Comparison of ENCODE assay signal across 8 mouse cellular contexts in genomic region chr4:123200771-123201185, GRCm38 (mm10). TPM values are rescaled to one million over a fixed set of nuclear protein-coding genes. Genes with fewer than 3 reads are reported as not detected.
A peak's percentile ranks its signal among the peaks of the same experiment; 100 is the strongest.
DNase-seq lines count a peak whose midpoint lies in the region; ATAC-seq and TF ChIP-seq lines count a peak whose summit lies in the region.

No protein-coding gene starts in this region.

- WGBS in lung, embryonic 16.5 days, result 2% methylated on average over 15 of the region's 15 CpGs

- TF ChIP-seq CTCF in G1E (IDR thresholded peaks at IDR 0.05; ENCODE audit: low read depth, low read length), result peak; percentile 75
- peak; percentile 95 for TF ChIP-seq CTCF in brain, embryonic 14.5 days (IDR thresholded peaks at IDR 0.05; ENCODE audit: borderline replicate concordance, extremely low read depth, insufficient read depth, insufficient read length)

- H3K9me3 ChIP-seq in G1E (replicated peaks), result no peaks in the 10 kb centered on the region
- H3K9me3 ChIP-seq in lung, embryonic 16.5 days (ENCODE audit: control insufficient read depth, low read length), result no peaks in the 10 kb centered on the region

- H3K4me1 ChIP-seq in G1E (ENCODE audit: insufficient read depth, low read depth, low read length), result no peaks in the 10 kb centered on the region
- peaks cover 5% of the 10 kb centered on the region; the same call in 1 of the 2 replicates for H3K4me1 ChIP-seq in lung, embryonic 16.5 days (replicated peaks; ENCODE audit: control insufficient read depth, insufficient read depth, low read length)

- peaks cover 24% of the 10 kb centered on the region for H3K27me3 ChIP-seq in G1E (ENCODE audit: insufficient read depth, low read length)
- peaks cover 46% of the 10 kb centered on the region for H3K27me3 ChIP-seq in lung, embryonic 16.5 days (ENCODE audit: control insufficient read depth, insufficient read depth, low read depth, low read length)

- DNase-seq in G1E (ENCODE audit: low spot score), result peak; percentile 59
- peak; percentile 86 for DNase-seq in brain, embryonic 14.5 days (ENCODE audit: low read depth)
- DNase-seq in heart, postnatal 10 days, result peak; percentile 77 to 82
- peak; percentile 82 to 84 for DNase-seq in kidney, postnatal 4 days
- peak; percentile 67 for DNase-seq in ovary, postnatal 36 days (ENCODE audit: low spot score)

- no peak for ATAC-seq in G1E (ENCODE audit: extremely low read depth, insufficient number of reproducible peaks, low FRiP score, poor library complexity, severe bottlenecking)
- ATAC-seq in erythroblast, adult 5-6 weeks (replicated peaks; ENCODE audit: low FRiP score, poor library complexity, severe bottlenecking), result peak; percentile 75
- peak; percentile 54; the same call in 1 of the 2 replicates for ATAC-seq in lung, embryonic 16.5 days (ENCODE audit: low read depth)
- ATAC-seq in monocyte, adult 5-6 weeks (replicated peaks; ENCODE audit: insufficient number of reproducible peaks, low FRiP score, low TSS enrichment, poor library complexity, severe bottlenecking), result no peak

- no peak overlapping the region for H3K9ac ChIP-seq in lung, embryonic 16.5 days (ENCODE audit: low read length)

- H3K27ac ChIP-seq in lung, embryonic 16.5 days (ENCODE audit: low read length), result no peak overlapping the region

- intact Hi-C loops in heart, postnatal 10 days (cut with DNase I), result loop anchor here (1.0 kb wide), 1 partner anchor 45 kb away; no protein-coding TSS in a partner anchor

- no peak for TF ChIP-seq POLR2A in brain, embryonic 14.5 days (IDR thresholded peaks at IDR 0.05; ENCODE audit: borderline replicate concordance, extremely low read depth, insufficient read depth, insufficient read length, poor library complexity, severe bottlenecking)

- no peak overlapping the region for H3K4me3 ChIP-seq in G1E (ENCODE audit: low read depth, low read length)
- H3K4me3 ChIP-seq in lung, embryonic 16.5 days (ENCODE audit: low read length), result peak overlapping the region; percentile 43

- H3K4me2 ChIP-seq in lung, embryonic 16.5 days (ENCODE audit: low read depth, low read length), result peak overlapping the region; percentile 58

- H3K36me3 ChIP-seq in G1E (replicated peaks), result no peaks in the 10 kb centered on the region
- no peaks in the 10 kb centered on the region for H3K36me3 ChIP-seq in lung, embryonic 16.5 days (ENCODE audit: control insufficient read depth, insufficient read depth, low read length)

RNA-seq across cellular contexts. Expression of gene Nt5c1a, which starts 0.5 kb away (rescaled TPM):
- total RNA-seq in G1E (2014; fragmentation: Nextera tagmentation) (not detected in 2 replicates), G1E (2017) (not detected in 2 replicates)
- not detected in 2 replicates for polyA plus RNA-seq in G1E (2012)
- polyA plus RNA-seq in brain, embryonic 14.5 days (2012; rRNA removed), result 0.22 TPM in 1 of 2 replicates, not detected in the other
- not detected in 2 replicates for total RNA-seq in erythroblast, adult 5-6 weeks (2015; ENCODE audit: low replicate concordance)
- not detected in 2 replicates for total RNA-seq in erythroblast, adult 5-6 weeks (2017; ENCODE audit: low replicate concordance)
- 10 to 100 TPM; 33.4 to 35.0 TPM for total RNA-seq in heart, postnatal 10 days (2021)
- polyA plus RNA-seq in lung, embryonic 16.5 days (2015; fragmentation: Nextera tagmentation; extraction: Ambion mirVana), result 0.18 TPM in 1 of 2 replicates, not detected in the other
- not detected in 3 replicates for total RNA-seq in monocyte, adult 5-6 weeks (2017)

RNA-seq across cellular contexts. Expression of gene Hpcal4, which starts 17.8 kb away (rescaled TPM):
- not detected in 2 replicates for total RNA-seq in G1E (2014; fragmentation: Nextera tagmentation)
- 0.12 TPM in 1 of 2 replicates, not detected in the other for total RNA-seq in G1E (2017)
- not detected in 2 replicates for polyA plus RNA-seq in G1E (2012)
- polyA plus RNA-seq in brain, embryonic 14.5 days (2012; rRNA removed), result 12.2 and 16.5 TPM in 2 replicates
- total RNA-seq in erythroblast, adult 5-6 weeks (2015; ENCODE audit: low replicate concordance), result not detected in 2 replicates
- not detected in 2 replicates for total RNA-seq in erythroblast, adult 5-6 weeks (2017; ENCODE audit: low replicate concordance)
- total RNA-seq in heart, postnatal 10 days (2021), result under 1 TPM; 0.40 to 0.89 TPM
- polyA plus RNA-seq in lung, embryonic 16.5 days (2015; fragmentation: Nextera tagmentation; extraction: Ambion mirVana), result 0.16 and 0.19 TPM in 2 replicates
- not detected in 3 replicates for total RNA-seq in monocyte, adult 5-6 weeks (2017)

RNA-seq across cellular contexts. Expression of gene Heyl, which starts 32.6 kb away (rescaled TPM):
- total RNA-seq in G1E (2014; fragmentation: Nextera tagmentation) (not detected in 2 replicates), G1E (2017) (0.05 TPM in 1 of 2 replicates, not detected in the other)
- polyA plus RNA-seq in G1E (2012), result not detected in 2 replicates
- polyA plus RNA-seq in brain, embryonic 14.5 days (2012; rRNA removed), result 3.4 and 7.5 TPM in 2 replicates
- total RNA-seq in erythroblast, adult 5-6 weeks (2015; ENCODE audit: low replicate concordance), result 0.21 TPM in 1 of 2 replicates, not detected in the other
- total RNA-seq in erythroblast, adult 5-6 weeks (2017; ENCODE audit: low replicate concordance), result not detected in 2 replicates
- 10 to 100 TPM; 31.6 to 34.3 TPM for total RNA-seq in heart, postnatal 10 days (2021)
- polyA plus RNA-seq in lung, embryonic 16.5 days (2015; fragmentation: Nextera tagmentation; extraction: Ambion mirVana), result 26.2 and 31.8 TPM in 2 replicates
- 0.10 TPM in 1 of 3 replicates, not detected in the others for total RNA-seq in monocyte, adult 5-6 weeks (2017)

Comparison
In these comparisons a context has a peak if more than half of its experiments do, and no peak if none do; other contexts are left out.
1. ATAC-seq: peak in erythroblast, adult 5-6 weeks (single experiment) and lung, embryonic 16.5 days (single experiment); none in G1E (single experiment) and monocyte, adult 5-6 weeks (single experiment).
2. RNA of gene Nt5c1a, which starts 0.5 kb away (total RNA-seq): 33.4 to 35.0 TPM in heart, postnatal 10 days; not detected in G1E, not detected in erythroblast, adult 5-6 weeks and not detected in monocyte, adult 5-6 weeks; every median in the first group is over 10 times any median in the second.
3. RNA of gene Heyl, which starts 32.6 kb away (total RNA-seq): 31.6 to 34.3 TPM in heart, postnatal 10 days; 0.05 TPM in G1E, 0.21 TPM in erythroblast, adult 5-6 weeks and 0.10 TPM in monocyte, adult 5-6 weeks; every median in the first group is over 10 times any median in the second.
4. Peak in every context shown above with its lines, with median percentiles within 50 percentile points of each other: DNase-seq.